Mouse (Mus musculus) ES-E14 (cell line): Measurements from ENCODE around the gene Slc19a3. TPM values are rescaled to one million over a fixed set of nuclear protein-coding genes. Genes with fewer than 3 reads are reported as not detected.

ENCODE experiments used
- DNase-seq: peaks from one replicate; pipeline ENCODE4 v3.0.0-alpha.2; 2013; ENCODE audit warnings: low read depth, low spot score
- H3K27ac ChIP-seq: 2 replicates; pipeline ENCODE4 v1.5.1; 2012; ENCODE audit warnings: low read depth, mild to moderate bottlenecking, low read length, moderate library complexity, mixed read lengths; ENCODE audit not compliant: poor library complexity, insufficient read depth, severe bottlenecking
- H3K36me3 ChIP-seq: 2 replicates; pipeline ENCODE4 v1.6.1; 2012; ENCODE audit warnings: mild to moderate bottlenecking, low read length, moderate library complexity, mixed read lengths; ENCODE audit not compliant: control insufficient read depth, poor library complexity, insufficient read depth, severe bottlenecking
- H3K4me1 ChIP-seq, 2 experiments: fragments of 150-350 bp in 1 of 2; sonication (generic) in 1 of 2; 2 replicates each; pipeline ENCODE4 v1.6.1; 2012; ENCODE audit warnings: low read length in 2 of 2, mild to moderate bottlenecking in 1 of 2, mixed read lengths in 1 of 2; ENCODE audit not compliant: control insufficient read depth in 2 of 2, insufficient read depth in 2 of 2, poor library complexity in 1 of 2
- H3K4me3 ChIP-seq, 2 experiments: fragments of 150-350 bp in 1 of 2; sonication (generic) in 1 of 2; 2 replicates each; pipeline ENCODE4 v1.5.1; 2012; ENCODE audit warnings: low read length in 2 of 2, low read depth in 1 of 2, mild to moderate bottlenecking in 1 of 2, mixed read lengths in 1 of 2; ENCODE audit not compliant: insufficient read depth in 1 of 2, poor library complexity in 1 of 2, severe bottlenecking in 1 of 2
- H3K9ac ChIP-seq: 2 replicates; pipeline ENCODE4 v1.6.1; 2012; ENCODE audit warnings: low read depth, mild to moderate bottlenecking, low read length, mixed read lengths; ENCODE audit not compliant: poor library complexity, insufficient read depth, severe bottlenecking
- H3K9me3 ChIP-seq: fragments of 150-350 bp; sonication (generic); 2 replicates; pipeline ENCODE4 v1.6.1; 2012; ENCODE audit warnings: low read depth, mild to moderate bottlenecking, low read length; ENCODE audit not compliant: control insufficient read depth, insufficient read depth
- CHD2 ChIP-seq: IDR thresholded peaks from 2 replicates; pipeline ENCODE4 v1.6.1; 2014; ENCODE audit warnings: mild to moderate bottlenecking, low read depth, low read length, inconsistent platforms
- HCFC1 ChIP-seq: IDR thresholded peaks from 2 replicates; pipeline ENCODE4 v1.6.1; 2012; ENCODE audit warnings: low read length, inconsistent platforms, borderline replicate concordance; ENCODE audit not compliant: insufficient read depth
- MAFK ChIP-seq: IDR thresholded peaks from 2 replicates; pipeline ENCODE4 v1.6.1; 2014; ENCODE audit warnings: mild to moderate bottlenecking, low read depth, low read length, inconsistent platforms; ENCODE audit not compliant: insufficient read depth
- ZC3H11A ChIP-seq: IDR thresholded peaks from 2 replicates; pipeline ENCODE4 v1.6.1; 2012; ENCODE audit warnings: low read depth, mild to moderate bottlenecking, inconsistent platforms, low read length, borderline replicate concordance
- ZNF384 ChIP-seq: IDR thresholded peaks from 2 replicates; pipeline ENCODE4 v1.6.1; 2012; ENCODE audit warnings: low read depth, low read length, inconsistent platforms
- in situ Hi-C, 2 experiments: fragments of 600-800 bp; cut with MboI; formaldehyde crosslinking; loops; one replicate each; pipeline ENCODE4 v1.15.1; 2025; ENCODE audit warnings: low sequenced_read_pairs in 2 of 2, inconsistent platforms in 1 of 2; ENCODE audit not compliant: unreplicated experiment in 2 of 2
- total RNA-seq: library from RNA; depleted of rRNA; stranded (reverse); fragments of 300-350 nt; gene quantifications from 2 replicates; pipeline ENCODE4 v1.2.3, GENCODE M21; 2012

Gene Slc19a3
- total RNA-seq, 1 experiment, result 1.3 TPM

- Histone ChIP-seq H3K4me3 (0 out of 4 replicates have a peak overlapping the region, but pooled peaks of 1 of the 2 experiments have one; percentile 4), H3K27ac (no peak overlapping the region), H3K4me1 (peaks cover 2 to 3% of the 10 kb centered on the region in 2 experiments; a peak in 3 of 4 replicates), H3K36me3 (no peaks in the 10 kb centered on the region), H3K9me3 (no peaks in the 10 kb centered on the region), H3K9ac (no peak overlapping the region)
- in situ Hi-C loops, result no loop called here
- TF ChIP-seq ZNF384, result peak; percentile 74; the same call in 1 of the 2 replicates
- no peak for TF ChIP-seq MAFK
- TF ChIP-seq ZC3H11A, result no peak
- no peak for TF ChIP-seq HCFC1
- TF ChIP-seq CHD2, result no peak
- DNase-seq, result no peak
Measured at GRCm38 (mm10) chr1:83036892-83037667, 1.2 kb downstream of the Slc19a3 start.

- no peak overlapping the region for H3K27ac ChIP-seq
- no peak for TF ChIP-seq HCFC1
- no peak for TF ChIP-seq ZC3H11A
- no peak for TF ChIP-seq CHD2
- no peak for TF ChIP-seq ZNF384
- peak; percentile 72 for TF ChIP-seq MAFK
- no peak overlapping the region for H3K9ac ChIP-seq
- no peak overlapping the region for H3K4me3 ChIP-seq
- in situ Hi-C loops, result no loop called here
- no peaks in the 10 kb centered on the region for H3K9me3 ChIP-seq
- peaks cover 0 to 3% of the 10 kb centered on the region in 2 experiments; a peak in 3 of 4 replicates for H3K4me1 ChIP-seq
- no peak for DNase-seq
- H3K36me3 ChIP-seq, result no peaks in the 10 kb centered on the region
Measured at GRCm38 (mm10) chr1:83034509-83034908, 3.7 kb downstream of the Slc19a3 start.

- no peak overlapping the region for H3K27ac ChIP-seq
- no peaks in the 10 kb centered on the region for H3K9me3 ChIP-seq
- H3K4me3 ChIP-seq, result no peak overlapping the region
- TF ChIP-seq HCFC1 (no peak), ZNF384 (no peak), ZC3H11A (no peak), MAFK (no peak), CHD2 (no peak)
- H3K9ac ChIP-seq, result no peak overlapping the region
- H3K4me1 ChIP-seq, result 0 out of 4 replicates have a peak, but pooled peaks cover 0 to 1% of the 10 kb centered on the region in 2 experiments
- DNase-seq, result no peak
- no peaks in the 10 kb centered on the region for H3K36me3 ChIP-seq
- in situ Hi-C loops, result no loop called here
Measured at GRCm38 (mm10) chr1:83032508-83032907, 5.7 kb downstream of the Slc19a3 start.

- H3K9me3 ChIP-seq, result no peaks in the 10 kb centered on the region
- H3K27ac ChIP-seq, result no peak overlapping the region
- TF ChIP-seq ZC3H11A (no peak), CHD2 (no peak), ZNF384 (no peak), MAFK (no peak), HCFC1 (no peak)
- no peaks in the 10 kb centered on the region for H3K36me3 ChIP-seq
- no peak overlapping the region for H3K4me3 ChIP-seq
- DNase-seq, result no peak
- no peak overlapping the region for H3K9ac ChIP-seq
- no peaks in the 10 kb centered on the region for H3K4me1 ChIP-seq
- in situ Hi-C loops, result no loop called here
Measured at GRCm38 (mm10) chr1:83031950-83032349, 6.3 kb downstream of the Slc19a3 start.
